Mouse (Mus musculus): ENCODE measurements around the gene Zfp974.
"Not testable (repeated sequence)": the region's sequence is repeated elsewhere in the genome, so short reads cannot be mapped to it uniquely, and the experiment has no call there.

The Zfp974 gene

GRCm38 (mm10) chr7:27881721-27882120 lies 47.5 kb downstream of the Zfp974 start:
- Histone ChIP-seq H3K36me3 (ENCODE audit: insufficient read depth, low read length) (peaks cover 28% of the 10 kb centered on the region), H3K27me3 (ENCODE audit: insufficient read depth, low read length) (no peaks in the 10 kb centered on the region), H3K4me3 (replicated peaks; ENCODE audit: low read length) (no peak overlapping the region), H3K4me1 (replicated peaks; ENCODE audit: low read depth, low read length) (0 out of 2 replicates have a peak, but pooled peaks cover 3% of the 10 kb centered on the region), H3K9me3 (ENCODE audit: low read length) (no peaks in the 10 kb centered on the region)
- TF ChIP-seq CTCF (conservative IDR thresholded peaks at IDR 0.05; ENCODE audit: low read length): no peak
- TF ChIP-seq POU5F1 (IDR thresholded peaks at IDR 0.05; ENCODE audit: borderline replicate concordance, low read length): no peak
- TF ChIP-seq NANOG (IDR thresholded peaks at IDR 0.05; ENCODE audit: borderline replicate concordance, low read length): no peak

DNA sequence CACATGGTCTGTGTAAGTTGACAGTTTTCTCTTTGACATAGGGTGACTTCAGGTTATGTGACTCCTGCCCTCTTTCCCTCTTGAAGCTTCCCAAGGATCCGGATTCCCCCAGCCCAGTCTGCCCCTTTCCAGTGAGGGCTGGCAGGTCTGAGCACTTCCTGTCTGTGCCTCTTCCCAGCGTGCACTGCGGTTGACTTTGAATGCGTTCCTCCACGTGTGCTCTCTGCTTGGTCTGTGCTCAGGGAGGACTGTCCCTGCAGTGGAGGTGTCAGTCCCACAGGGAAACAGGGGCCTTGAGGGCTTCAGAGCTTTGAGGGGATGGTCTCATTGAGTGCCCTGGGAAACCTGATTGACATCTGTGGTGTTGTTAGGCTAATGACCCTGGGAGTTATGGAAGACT lies 66.7 kb downstream of the Zfp974 start:
- H3K4me3 ChIP-seq (replicated peaks; ENCODE audit: low read length); H3K27me3 ChIP-seq (ENCODE audit: insufficient read depth, low read length); H3K9me3 ChIP-seq (ENCODE audit: low read length): not testable (repeated sequence)
- Histone ChIP-seq H3K4me1 (replicated peaks; ENCODE audit: low read depth, low read length) (peaks cover 29% of the 10 kb centered on the region), H3K36me3 (ENCODE audit: insufficient read depth, low read length) (peaks cover 39% of the 10 kb centered on the region)

GRCm38 (mm10) chr7:27860396-27861235 lies 68.6 kb downstream of the Zfp974 start:
- H3K4me1 ChIP-seq (replicated peaks; ENCODE audit: low read depth, low read length): peaks cover 36% of the 10 kb centered on the region
- no peaks in the 10 kb centered on the region for H3K27me3 ChIP-seq (ENCODE audit: insufficient read depth, low read length)
- H3K36me3 ChIP-seq (ENCODE audit: insufficient read depth, low read length): peaks cover 32% of the 10 kb centered on the region

DNA sequence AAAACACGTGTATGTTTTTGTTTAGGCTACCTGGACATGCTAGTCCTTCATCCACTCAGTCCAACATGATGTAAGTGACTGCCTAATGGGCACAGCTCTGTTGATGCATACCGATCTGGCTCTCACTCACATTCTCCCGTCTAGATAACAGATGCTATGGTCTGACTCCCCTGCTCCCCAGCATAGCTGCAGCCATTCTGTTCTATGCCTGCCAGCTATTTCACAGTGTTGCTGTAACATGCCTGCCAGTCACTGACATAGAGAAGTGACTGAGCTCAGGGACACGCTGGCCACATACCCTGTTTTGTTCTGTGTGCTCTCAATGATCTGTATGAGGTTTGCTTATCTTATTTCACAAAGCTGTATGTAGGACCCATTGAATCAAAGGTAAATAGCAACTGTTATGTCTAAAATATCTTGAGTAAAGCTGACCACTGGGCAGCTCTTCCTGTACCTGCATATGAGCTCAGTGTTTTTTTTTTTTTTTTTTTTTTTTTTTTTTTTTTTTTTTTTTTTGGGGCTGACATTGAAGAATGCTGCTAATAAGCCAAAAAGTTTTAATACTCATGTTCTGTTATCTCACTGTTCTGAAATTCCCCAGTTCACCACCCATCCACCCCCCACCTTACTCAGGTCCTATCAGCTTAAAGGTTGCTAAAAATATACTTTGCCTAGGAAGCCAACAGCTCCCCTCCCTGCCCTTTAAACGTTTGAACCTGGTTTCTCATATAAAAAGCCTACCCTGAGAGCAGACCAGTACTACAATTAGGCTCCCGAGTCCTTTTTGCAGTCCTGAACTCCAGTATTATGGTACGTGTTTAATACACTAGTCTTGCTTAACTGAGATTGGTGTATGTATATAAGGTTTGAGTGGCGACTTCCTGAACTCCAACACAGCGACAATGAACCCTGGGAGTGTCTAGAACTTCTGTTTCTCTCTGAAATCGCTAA lies 69.7 kb downstream of the Zfp974 start:
- Histone ChIP-seq H3K4me3 (replicated peaks; ENCODE audit: low read length) (peak overlapping the region; percentile 80), H3K9me3 (ENCODE audit: low read length) (no peaks in the 10 kb centered on the region), H3K36me3 (ENCODE audit: insufficient read depth, low read length) (peaks cover 30% of the 10 kb centered on the region), H3K27me3 (ENCODE audit: insufficient read depth, low read length) (no peaks in the 10 kb centered on the region), H3K4me1 (replicated peaks; ENCODE audit: low read depth, low read length) (peaks cover 36% of the 10 kb centered on the region)
- TF ChIP-seq NANOG (IDR thresholded peaks at IDR 0.05; ENCODE audit: borderline replicate concordance, low read length) (no peak), CTCF (conservative IDR thresholded peaks at IDR 0.05; ENCODE audit: low read length) (no peak), POU5F1 (IDR thresholded peaks at IDR 0.05; ENCODE audit: borderline replicate concordance, low read length) (no peak)

More at GRCm38 (mm10) chr7:27860396-27861235, 68.6 kb downstream of the Zfp974 start:
- Histone ChIP-seq H3K4me3 (replicated peaks; ENCODE audit: low read length) (peak overlapping the region; percentile 80), H3K9me3 (ENCODE audit: low read length) (no peaks in the 10 kb centered on the region)
- TF ChIP-seq CTCF (conservative IDR thresholded peaks at IDR 0.05; ENCODE audit: low read length) (no peak), POU5F1 (IDR thresholded peaks at IDR 0.05; ENCODE audit: borderline replicate concordance, low read length) (no peak), NANOG (IDR thresholded peaks at IDR 0.05; ENCODE audit: borderline replicate concordance, low read length) (no peak)

Data from E14TG2a.4 (cell line).